Mouse (Mus musculus) liver, postnatal 0 days (tissue): ENCODE measurements around the gene Lamc1.

Experiments used
- CTCF ChIP-seq: sonication (generic); IDR thresholded peaks from 2 replicates; pipeline ENCODE4 v1.5.1; 2016; ENCODE audit warnings: antibody characterized with exemption, low read depth
- EP300 ChIP-seq: IDR thresholded peaks from 2 replicates; pipeline ENCODE4 v1.6.1; 2016; ENCODE audit warnings: antibody characterized with exemption, low read depth, mild to moderate bottlenecking

DNA sequence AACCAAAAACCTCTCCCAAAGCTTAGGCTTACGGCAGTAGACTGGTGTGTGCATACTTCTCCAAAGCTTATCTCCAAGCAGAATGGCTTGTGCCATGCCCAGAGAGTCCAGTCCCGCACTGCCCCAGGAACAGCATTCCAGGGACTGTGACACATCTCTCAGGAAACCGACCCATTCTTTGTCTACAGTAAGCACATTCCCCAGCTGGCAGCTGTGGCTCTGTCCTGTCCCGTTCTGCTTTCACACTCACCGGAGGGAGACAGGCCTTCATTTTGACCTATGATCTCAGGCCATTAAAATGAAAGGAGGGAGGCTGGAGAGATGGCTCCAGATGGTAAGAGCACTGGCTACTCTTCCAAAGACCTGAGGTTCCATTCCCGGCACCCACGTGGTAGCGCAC is 130.4 kb downstream of the Lamc1 start:
- no peak for TF ChIP-seq EP300
- TF ChIP-seq CTCF = no peak
